Mouse (Mus musculus) c-Kit-negative CD71-positive TER-119-positive erythroid progenitor cells, embryonic 14.5 days (primary cell): ENCODE results near the gene Gm10961.
"Not testable (repeated sequence)": the region's sequence is repeated elsewhere in the genome, so short reads cannot be mapped to it uniquely, and the experiment has no call there.

Experiments
- DNase-seq: peaks from one replicate; pipeline ENCODE4 v3.0.0-alpha.2; 2013; ENCODE audit warnings: low read depth, low spot score

Gm10961 gene

GRCm38 (mm10) chr3:107612902-107613525, 18.1 kb upstream of the Gm10961 start:
- DNase-seq: peak; percentile 16

- no peak for DNase-seq
Observed at GRCm38 (mm10) chr3:107617800-107618199, 13.3 kb upstream of the Gm10961 start.

- DNase-seq: no peak
Observed at GRCm38 (mm10) chr3:107619911-107620310, 11.2 kb upstream of the Gm10961 start.

- no peak for DNase-seq
Observed at GRCm38 (mm10) chr3:107621286-107622075, 9.6 kb upstream of the Gm10961 start.

- no peak for DNase-seq
Observed at GRCm38 (mm10) chr3:107622537-107622936, 8.6 kb upstream of the Gm10961 start.

GRCm38 (mm10) chr3:107624424-107624823, 6.7 kb upstream of the Gm10961 start:
- DNase-seq: no peak

GRCm38 (mm10) chr3:107625536-107625935, 5.6 kb upstream of the Gm10961 start:
- DNase-seq: no peak

GRCm38 (mm10) chr3:107626751-107627150, 4.4 kb upstream of the Gm10961 start:
- no peak for DNase-seq

- no peak for DNase-seq
Observed at GRCm38 (mm10) chr3:107627641-107628040, 3.5 kb upstream of the Gm10961 start.

- DNase-seq: no peak
Observed at GRCm38 (mm10) chr3:107628551-107628950, 2.6 kb upstream of the Gm10961 start.

GRCm38 (mm10) chr3:107629411-107629810, 1.7 kb upstream of the Gm10961 start:
- DNase-seq: no peak

- DNase-seq: peak; percentile 80
Observed at GRCm38 (mm10) chr3:107631523-107631958, 419 bp downstream of the Gm10961 start, which contains the start of gene Strip1. TSS of gene Strip1 (minus strand) at chr3:107631694.

- no peak for DNase-seq
Observed at GRCm38 (mm10) chr3:107632786-107633185, 1.7 kb downstream of the Gm10961 start.

- DNase-seq: no peak
Observed at GRCm38 (mm10) chr3:107633906-107634305, 2.8 kb downstream of the Gm10961 start.

- DNase-seq: no peak
Observed at GRCm38 (mm10) chr3:107635836-107636235, 4.7 kb downstream of the Gm10961 start.

GRCm38 (mm10) chr3:107636236-107636635, 5.1 kb downstream of the Gm10961 start:
- DNase-seq: no peak

GRCm38 (mm10) chr3:107637606-107638172, 6.6 kb downstream of the Gm10961 start:
- DNase-seq: no peak

GRCm38 (mm10) chr3:107646947-107647346, 15.8 kb downstream of the Gm10961 start:
- DNase-seq: no peak

- not testable (repeated sequence) for DNase-seq
Observed at GRCm38 (mm10) chr3:107650276-107650675, 19.2 kb downstream of the Gm10961 start.

GRCm38 (mm10) chr3:107652968-107653367, 21.8 kb downstream of the Gm10961 start:
- DNase-seq: no peak

- DNase-seq: no peak
Observed at GRCm38 (mm10) chr3:107654861-107655260, 23.7 kb downstream of the Gm10961 start.

- no peak for DNase-seq
Observed at GRCm38 (mm10) chr3:107655491-107655890, 24.4 kb downstream of the Gm10961 start.

- DNase-seq: no peak
Observed at GRCm38 (mm10) chr3:107656151-107656550, 25.0 kb downstream of the Gm10961 start.
